Mouse (Mus musculus) Patski (cell line): ENCODE results near the gene Snta1. TPM values are rescaled to one million over a fixed set of nuclear protein-coding genes. Genes with fewer than 3 reads are reported as not detected.

ENCODE experiments used
- ATAC-seq: fragments of 100-300 bp; one replicate; pipeline ENCODE4 v1.8.0; 2021
- CTCF ChIA-PET: fragments of 350-600 bp; sonication (Branson Sonifier 250); formaldehyde crosslinking; loops from one replicate; lab custom pipeline; 2022; ENCODE audit warnings: inconsistent platforms; lab: Charles Lee
- POLR2A ChIA-PET: fragments of 350-600 bp; sonication (Branson Sonifier 250); formaldehyde crosslinking; loops from one replicate; lab custom pipeline; 2022; ENCODE audit warnings: antibody characterized with exemption, inconsistent platforms; lab: Charles Lee
- DNase-seq: peaks from one replicate; pipeline ENCODE4 v3.0.0-alpha.2; 2011; ENCODE audit warnings: low read depth, low spot score
- H3K27me3 ChIP-seq: fragments of 371-371 bp; one replicate; pipeline ENCODE4 v1.5.1; 2021
- CTCF ChIP-seq: fragments of 100-300 bp; IDR thresholded peaks from one replicate; pipeline ENCODE4 v1.5.1; 2021
- in situ Hi-C: fragments of 300-500 bp; cut with MboI; formaldehyde crosslinking; loops from 3 replicates; pipeline ENCODE4 v1.11.1; 2018; ENCODE audit warnings: low pct_unique_long_range_greater_than_20kb, mixed read lengths
- polyA plus RNA-seq: library from polyadenylated mRNA; unstranded; gene quantifications from one replicate; pipeline ENCODE4 v1.2.3, GENCODE M21; 2021

Snta1 gene
- polyA plus RNA-seq, 1 experiment from 2014 or later: 30.2 TPM

GRCm38 (mm10) chr2:154407063-154407642, 746 bp downstream of the Snta1 start:
- TF ChIP-seq CTCF: no peak
- ChIA-PET CTCF (no interaction called here), POLR2A (no interaction called here)
- DNase-seq (no peak), ATAC-seq (peak; percentile 3)
- in situ Hi-C loops: loop anchor here (25.0 kb wide), 1 partner anchor 530 kb away; no protein-coding TSS in a partner anchor
- H3K27me3 ChIP-seq: no peaks in the 10 kb centered on the region

DNA sequence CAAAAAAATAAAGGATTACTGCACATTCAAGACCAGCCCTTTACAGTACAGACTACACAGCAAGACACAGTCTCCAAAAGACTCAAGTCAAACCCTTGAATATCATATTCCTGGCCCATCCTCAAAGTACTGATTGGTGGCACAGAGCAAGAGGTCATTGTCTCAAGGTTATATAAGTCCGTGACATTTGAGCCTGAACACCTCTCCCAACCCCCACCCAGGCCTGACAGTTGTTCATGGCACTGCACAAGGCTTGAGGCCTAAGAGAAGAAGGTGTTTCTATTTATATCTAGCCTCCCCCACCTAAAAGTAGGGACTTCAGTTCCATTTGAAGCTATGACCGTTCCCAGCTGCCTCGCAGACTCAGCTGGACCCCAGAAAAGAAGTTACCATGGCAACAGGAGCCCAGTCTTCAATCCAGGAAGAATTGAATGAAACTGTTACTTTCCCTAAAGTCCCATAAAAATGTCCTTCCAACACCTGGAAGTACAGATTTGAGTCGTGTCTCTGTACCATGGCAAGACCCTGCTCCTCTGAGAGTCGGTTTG, 2.4 kb downstream of the Snta1 start:
- ChIA-PET CTCF (no interaction called here), POLR2A (interaction anchor here (1.4 kb wide), 1 partner anchor 15 kb away, joined by 3 read pairs; no protein-coding TSS in a partner anchor)
- ATAC-seq (no peak), DNase-seq (no peak)
- in situ Hi-C loops: loop anchor here (25.0 kb wide), 1 partner anchor 532 kb away; no protein-coding TSS in a partner anchor
- TF ChIP-seq CTCF: no peak
- H3K27me3 ChIP-seq: no peaks in the 10 kb centered on the region

DNA sequence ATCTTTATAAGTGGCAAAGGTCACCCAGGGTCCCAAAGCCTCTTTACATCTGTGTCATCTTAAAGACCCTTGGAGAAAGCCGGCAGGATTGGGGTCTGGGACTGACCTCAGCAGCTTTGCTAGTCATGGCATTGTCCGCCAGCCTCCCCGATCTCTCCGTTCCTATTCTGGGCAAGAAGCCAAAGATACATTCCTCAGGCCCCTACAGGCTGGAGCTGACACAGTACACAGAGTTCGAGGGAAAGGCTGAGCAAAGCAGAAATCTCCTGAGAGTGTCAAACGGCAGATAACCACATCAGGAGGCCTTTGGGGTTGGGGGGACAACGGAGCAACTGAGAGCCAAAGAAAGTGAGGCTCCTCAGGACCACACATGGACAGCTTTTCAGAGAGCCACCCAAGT, 5.1 kb downstream of the Snta1 start:
- ChIA-PET POLR2A (no interaction called here), CTCF (interaction anchor here (1.0 kb wide), 1 partner anchor 13 kb away, joined by 3 read pairs; no protein-coding TSS in a partner anchor)
- in situ Hi-C loops: loop anchor here (25.0 kb wide), 1 partner anchor 534 kb away; no protein-coding TSS in a partner anchor
- DNase-seq (peak; percentile 46), ATAC-seq (peak; percentile 81)
- no peak for TF ChIP-seq CTCF
- H3K27me3 ChIP-seq: no peaks in the 10 kb centered on the region

DNA sequence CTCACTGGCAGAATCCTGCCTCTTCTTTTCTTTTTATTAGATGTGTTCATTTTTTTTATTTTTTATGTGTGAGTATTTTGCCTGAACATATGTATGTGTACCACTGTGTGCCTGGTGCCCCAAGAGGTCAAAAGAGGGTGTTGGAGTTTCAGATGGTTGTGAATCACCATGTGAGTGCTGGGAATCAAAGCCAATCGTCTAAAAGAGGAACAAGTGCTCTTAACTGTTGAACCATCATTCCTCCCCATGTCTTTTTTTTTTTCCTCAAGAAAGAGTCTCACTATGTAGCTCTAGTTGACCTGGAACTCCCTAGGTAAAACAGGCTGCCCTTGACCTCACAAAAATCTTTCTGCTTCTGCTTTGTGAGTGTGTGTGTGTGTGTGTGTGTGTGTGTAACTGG, 5.9 kb downstream of the Snta1 start:
- in situ Hi-C loops: loop anchor here (25.0 kb wide), 1 partner anchor 535 kb away; no protein-coding TSS in a partner anchor
- DNase-seq: no peak
- ChIA-PET CTCF (no interaction called here), POLR2A (no interaction called here)
- ATAC-seq: no peak
- TF ChIP-seq CTCF: no peak
- no peaks in the 10 kb centered on the region for H3K27me3 ChIP-seq

DNA sequence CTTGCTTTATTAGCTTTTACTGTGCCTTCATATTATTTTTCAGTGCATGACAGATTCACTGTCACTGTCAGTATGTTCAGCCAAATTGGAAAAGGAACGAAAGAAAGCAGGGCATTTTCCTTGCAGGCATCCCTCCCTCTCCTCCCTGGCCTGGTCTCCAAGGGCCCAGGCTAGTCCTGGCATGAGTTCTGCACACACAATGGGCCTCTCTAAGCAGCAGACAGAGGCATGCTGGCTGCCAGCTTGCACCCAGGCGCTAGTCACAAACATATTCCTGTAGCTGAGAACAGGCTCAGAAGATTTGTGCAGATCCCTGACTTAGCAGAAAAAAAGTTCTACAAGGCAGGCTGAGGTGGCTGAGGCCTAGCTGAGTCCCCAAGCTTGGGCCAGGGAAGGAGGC, 8.6 kb downstream of the Snta1 start:
- in situ Hi-C loops: no loop called here
- DNase-seq: no peak
- TF ChIP-seq CTCF: no peak
- CTCF ChIA-PET: interaction anchor here (1.3 kb wide), 1 partner anchor 27 kb away, joined by 3 read pairs; the partner anchor contains the start of gene Cdk5rap1
- no peak for ATAC-seq
- no peaks in the 10 kb centered on the region for H3K27me3 ChIP-seq
- POLR2A ChIA-PET: no interaction called here

GRCm38 (mm10) chr2:154398267-154398666, 9.6 kb downstream of the Snta1 start:
- POLR2A ChIA-PET: no interaction called here
- no peak for TF ChIP-seq CTCF
- in situ Hi-C loops: no loop called here
- DNase-seq (no peak), ATAC-seq (no peak)
- H3K27me3 ChIP-seq: no peaks in the 10 kb centered on the region
- CTCF ChIA-PET: no interaction called here

- H3K27me3 ChIP-seq: no peaks in the 10 kb centered on the region
- no peak for ATAC-seq
- no peak for TF ChIP-seq CTCF
- in situ Hi-C loops: no loop called here
- DNase-seq: no peak
- CTCF ChIA-PET: interaction anchor here (1.1 kb wide), 1 partner anchor 23 kb away, joined by 3 read pairs; no protein-coding TSS in a partner anchor
- POLR2A ChIA-PET: no interaction called here
Observed at GRCm38 (mm10) chr2:154396529-154396928, 11.4 kb downstream of the Snta1 start.

DNA sequence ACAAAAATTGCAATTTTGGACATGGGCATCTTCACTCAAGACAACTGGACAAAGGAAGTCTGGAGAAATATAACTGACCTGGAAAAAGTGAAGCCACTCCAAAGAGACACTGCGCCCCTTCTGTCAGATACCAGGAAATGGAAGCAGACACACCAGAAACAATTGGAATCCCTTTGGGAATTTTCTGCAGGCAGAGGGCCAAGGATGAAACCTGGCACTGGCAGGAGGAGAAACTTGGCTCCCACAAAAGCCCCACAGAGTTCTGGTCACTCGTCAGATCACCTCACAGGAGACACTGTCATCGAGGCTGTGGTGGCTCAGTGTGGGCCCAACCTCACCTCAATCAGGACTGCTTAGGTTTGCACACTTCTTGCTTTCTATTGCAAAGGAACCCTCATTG, 13.3 kb downstream of the Snta1 start:
- in situ Hi-C loops: no loop called here
- no peak for TF ChIP-seq CTCF

GRCm38 (mm10) chr2:154390180-154390964, 17.5 kb downstream of the Snta1 start:
- in situ Hi-C loops: no loop called here
- TF ChIP-seq CTCF: no peak
- DNase-seq (peak; percentile 98), ATAC-seq (peak; percentile 99)
- ChIA-PET POLR2A (interaction anchor here (0.9 to 1.5 kb wide), 4 partner anchors 15 to 18 kb away, joined by 3 read pairs; partner anchors contain the start of genes Cdk5rap1 and Snta1), CTCF (interaction anchor here (0.8 to 3.3 kb wide), 4 partner anchors 12 to 21 kb away, joined by 3 to 11 read pairs (median 4); no protein-coding TSS in a partner anchor)
- no peaks in the 10 kb centered on the region for H3K27me3 ChIP-seq

More for the DNA sequence above, 13.3 kb downstream of the Snta1 start:
- DNase-seq (no peak), ATAC-seq (no peak)
- H3K27me3 ChIP-seq: no peaks in the 10 kb centered on the region
- CTCF ChIA-PET: no interaction called here
- POLR2A ChIA-PET: no interaction called here

- ATAC-seq: no peak
- in situ Hi-C loops: no loop called here
Observed at GRCm38 (mm10) chr2:154379103-154379502, 28.8 kb downstream of the Snta1 start.

More at GRCm38 (mm10) chr2:154379103-154379502, 28.8 kb downstream of the Snta1 start:
- POLR2A ChIA-PET: no interaction called here
- no peaks in the 10 kb centered on the region for H3K27me3 ChIP-seq
- CTCF ChIA-PET: interaction anchor here (1.4 kb wide), 1 partner anchor 10 kb away, joined by 3 read pairs; no protein-coding TSS in a partner anchor
- no peak for DNase-seq
- no peak for TF ChIP-seq CTCF
